Mouse (Mus musculus) cerebellum, adult 2 months (tissue): ENCODE data around the gene Pdxdc1.

Experiments used
- CTCF ChIP-seq: fragments of 200-500 bp; IDR thresholded peaks from 2 replicates; pipeline ENCODE4 v1.5.1; 2011; ENCODE audit warnings: low read depth, mild to moderate bottlenecking, control low read depth, low read length, moderate library complexity, borderline replicate concordance; ENCODE audit not compliant: insufficient read depth
- POLR2A ChIP-seq: fragments of 200-500 bp; IDR thresholded peaks from 2 replicates; pipeline ENCODE4 v1.6.1; 2011; ENCODE audit warnings: low read length, control low read depth, borderline replicate concordance; ENCODE audit not compliant: insufficient read depth

GRCm38 (mm10) chr16:13834382-13834781, 68.5 kb downstream of the Pdxdc1 start:
- TF ChIP-seq CTCF (no peak), POLR2A (no peak)
